Mouse (Mus musculus): Measurements from ENCODE around the gene Bicral.

Gene Bicral

GRCm38 (mm10) chr17:46883107-46883506, 24.8 kb upstream of the Bicral start:
- TF ChIP-seq GATA4 (IDR thresholded peaks at IDR 0.05; ENCODE audit: insufficient replicate concordance, low read length) = no peak

DNA sequence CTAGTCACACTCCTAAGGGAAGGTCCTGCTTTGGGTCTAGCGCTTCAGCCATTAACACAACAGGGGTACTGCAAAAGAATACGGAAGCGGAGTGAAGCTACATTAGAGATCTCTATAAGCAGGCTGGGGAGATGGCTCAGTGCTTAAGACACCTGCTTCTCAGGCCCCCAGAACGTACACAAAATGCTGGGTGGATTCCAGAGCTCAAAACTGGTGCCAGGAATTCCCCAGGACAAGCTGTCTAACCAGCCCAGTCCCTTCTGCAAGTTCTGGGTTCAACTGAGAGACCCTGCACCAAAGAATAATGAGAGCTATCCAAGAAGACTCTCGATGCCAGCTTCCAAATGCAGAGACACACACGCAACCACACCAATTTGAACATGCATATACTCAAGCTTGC, 23.4 kb upstream of the Bicral start:
- TF ChIP-seq GATA4 (IDR thresholded peaks at IDR 0.05; ENCODE audit: insufficient replicate concordance, low read length) = no peak

GRCm38 (mm10) chr17:46880322-46880721, 22.0 kb upstream of the Bicral start:
- no peak for TF ChIP-seq GATA4 (IDR thresholded peaks at IDR 0.05; ENCODE audit: insufficient replicate concordance, low read length)

DNA sequence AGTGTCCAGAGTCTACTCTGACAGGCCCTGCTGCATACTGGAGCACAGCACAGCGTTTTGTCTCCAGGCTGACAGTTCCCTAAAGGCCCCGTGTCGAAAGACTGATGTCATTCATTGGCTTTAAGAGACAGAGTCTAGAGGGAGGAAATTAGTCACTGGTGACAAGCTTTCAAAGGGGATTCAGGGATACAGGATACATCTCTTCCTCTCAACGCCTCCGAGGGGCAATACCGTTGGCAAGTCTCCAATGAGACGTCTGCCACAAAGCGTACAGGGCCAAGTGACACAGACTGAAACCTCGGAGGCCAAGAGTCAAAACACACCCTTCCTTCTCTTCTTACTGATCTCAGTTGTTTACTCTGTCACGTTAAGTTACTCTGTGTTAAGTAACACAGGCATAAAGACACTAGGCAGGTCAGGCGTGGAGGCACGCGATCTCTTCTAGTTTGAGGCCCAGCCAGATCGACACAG, 21.6 kb upstream of the Bicral start:
- TF ChIP-seq GATA4 (IDR thresholded peaks at IDR 0.05; ENCODE audit: insufficient replicate concordance, low read length) = peak; percentile 38; the same call in 1 of the 2 replicates

- no peak for TF ChIP-seq GATA4 (IDR thresholded peaks at IDR 0.05; ENCODE audit: insufficient replicate concordance, low read length)
Observed at GRCm38 (mm10) chr17:46877061-46877460, 18.8 kb upstream of the Bicral start.

- no peak for TF ChIP-seq GATA4 (IDR thresholded peaks at IDR 0.05; ENCODE audit: insufficient replicate concordance, low read length)
Observed at GRCm38 (mm10) chr17:46876371-46876950, 18.2 kb upstream of the Bicral start.

DNA sequence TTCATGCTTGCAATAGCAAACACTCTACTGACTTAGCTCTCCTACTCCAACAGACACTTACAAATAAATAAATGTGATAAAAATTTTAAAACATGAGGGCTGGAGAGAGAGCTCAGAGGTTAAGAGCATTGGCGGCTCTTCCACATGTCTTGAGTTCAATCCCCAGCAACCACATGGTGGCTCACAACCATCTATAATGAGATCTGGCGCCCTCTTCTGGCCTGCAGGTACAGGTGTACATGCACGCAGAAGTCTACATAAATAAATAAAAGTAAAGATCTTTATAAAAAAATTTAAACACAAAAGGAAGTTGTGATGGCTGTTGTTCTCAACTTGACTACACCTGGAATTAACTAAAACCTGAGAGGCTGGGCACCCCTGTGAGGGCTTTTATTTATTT, 17.3 kb upstream of the Bicral start:
- TF ChIP-seq GATA4 (IDR thresholded peaks at IDR 0.05; ENCODE audit: insufficient replicate concordance, low read length) = no peak

DNA sequence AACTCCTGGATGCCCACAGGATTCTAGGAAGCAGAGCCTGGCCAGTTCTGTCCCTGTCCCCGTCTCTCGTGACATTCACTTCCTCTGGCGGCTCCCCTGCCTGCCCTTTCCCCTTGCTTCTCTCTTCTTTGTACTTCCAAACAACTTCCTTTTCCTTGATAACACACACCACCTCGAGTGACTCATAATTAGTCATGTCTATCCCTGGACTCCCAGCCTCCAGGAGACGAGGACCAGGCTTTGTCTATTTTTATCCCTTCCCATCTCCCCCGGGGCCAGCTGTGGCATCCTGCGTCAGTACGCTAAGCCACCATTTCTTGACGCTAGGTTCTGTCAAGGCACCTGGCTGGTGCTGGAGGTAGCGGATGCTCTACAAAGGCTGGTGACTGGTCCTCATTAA, 15.9 kb upstream of the Bicral start:
- peak; percentile 49; the same call in 1 of the 2 replicates for TF ChIP-seq GATA4 (IDR thresholded peaks at IDR 0.05; ENCODE audit: insufficient replicate concordance, low read length)

DNA sequence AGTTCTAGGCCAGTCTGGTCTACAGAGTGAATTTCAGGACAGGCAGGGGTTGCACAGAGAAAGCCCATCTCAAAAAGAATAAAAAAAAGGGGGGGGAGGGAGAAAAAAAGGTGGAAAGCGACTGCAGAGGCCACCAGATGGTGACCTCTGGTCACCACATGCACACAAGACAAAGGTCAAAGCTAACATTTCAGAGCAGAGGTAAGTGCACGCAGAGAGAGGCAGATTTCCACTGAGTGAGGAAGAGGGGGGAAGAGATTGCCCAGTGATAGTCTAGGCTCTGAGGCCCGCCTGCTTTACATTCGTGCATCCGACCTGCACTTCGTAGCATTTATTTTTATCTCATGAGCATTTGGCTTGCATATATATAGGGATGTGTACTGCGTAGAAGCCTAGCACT, 14.5 kb upstream of the Bicral start:
- TF ChIP-seq GATA4 (IDR thresholded peaks at IDR 0.05; ENCODE audit: insufficient replicate concordance, low read length) = peak; percentile 15; the same call in 1 of the 2 replicates

- TF ChIP-seq GATA4 (IDR thresholded peaks at IDR 0.05; ENCODE audit: insufficient replicate concordance, low read length) = no peak
Observed at GRCm38 (mm10) chr17:46870913-46871312, 12.6 kb upstream of the Bicral start.

GRCm38 (mm10) chr17:46870204-46870798, 12.0 kb upstream of the Bicral start:
- no peak for TF ChIP-seq GATA4 (IDR thresholded peaks at IDR 0.05; ENCODE audit: insufficient replicate concordance, low read length)

DNA sequence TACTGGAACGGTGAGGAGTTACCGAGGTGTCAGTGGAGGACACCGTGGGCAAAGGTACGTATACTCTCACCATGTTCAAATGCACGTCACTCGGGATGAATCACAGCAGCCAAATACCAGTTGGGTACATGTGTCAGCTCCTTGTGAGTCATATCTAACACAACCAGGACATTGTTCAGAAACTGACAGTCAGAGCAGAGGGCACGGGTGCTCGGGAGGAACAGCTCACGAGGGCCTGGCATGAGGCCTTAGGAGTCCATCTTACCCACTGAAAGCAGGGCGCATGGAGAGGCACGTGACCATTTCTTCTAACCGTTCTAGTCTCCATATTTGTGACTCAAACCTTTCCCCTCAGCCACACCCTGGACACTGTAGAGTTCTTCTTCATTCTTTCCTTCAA, 8.6 kb upstream of the Bicral start:
- TF ChIP-seq GATA4 (IDR thresholded peaks at IDR 0.05; ENCODE audit: insufficient replicate concordance, low read length) = no peak

DNA sequence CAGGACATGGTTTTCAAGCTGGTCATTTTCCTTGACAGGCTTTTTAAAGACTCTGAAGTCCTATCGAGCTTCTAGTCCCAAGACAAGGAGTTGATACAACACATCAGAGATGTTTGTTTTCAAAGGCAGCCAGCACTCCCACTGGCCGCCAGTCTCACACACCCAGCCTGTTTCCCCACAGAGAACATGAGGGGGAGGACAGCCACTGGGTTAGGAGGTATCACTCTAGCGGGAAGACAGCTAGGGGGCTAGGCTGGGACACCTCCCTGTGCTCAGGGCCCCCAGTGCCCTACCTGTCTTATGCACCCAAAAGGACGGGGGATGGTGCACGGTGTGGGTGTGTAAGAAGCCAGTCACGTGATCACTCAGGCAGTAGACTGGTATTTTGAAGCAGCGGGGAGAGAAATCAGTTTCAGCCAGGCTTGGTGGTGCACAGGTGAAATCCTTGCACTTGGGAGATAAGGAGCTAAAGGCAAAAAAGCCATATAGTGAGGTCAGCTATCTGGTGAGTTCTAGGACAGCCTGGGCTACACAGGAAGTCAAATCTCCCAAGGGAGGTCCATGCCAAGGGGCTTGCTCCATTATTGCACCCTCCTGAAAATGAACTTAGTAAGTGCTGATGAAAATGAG, 6.4 kb upstream of the Bicral start:
- TF ChIP-seq GATA4 (IDR thresholded peaks at IDR 0.05; ENCODE audit: insufficient replicate concordance, low read length) = no peak

GRCm38 (mm10) chr17:46860120-46860519, 1.8 kb upstream of the Bicral start:
- no peak for TF ChIP-seq GATA4 (IDR thresholded peaks at IDR 0.05; ENCODE audit: insufficient replicate concordance, low read length)

GRCm38 (mm10) chr17:46858749-46859444, 615 bp upstream of the Bicral start:
- no peak for TF ChIP-seq GATA4 (IDR thresholded peaks at IDR 0.05; ENCODE audit: insufficient replicate concordance, low read length)
